Mouse (Mus musculus) C2C12 (cell line): Measurements from ENCODE around the gene Slc17a6.

Experiments
- CEBPB ChIP-seq: IDR thresholded peaks from one replicate; pipeline ENCODE4 v1.6.1; 2011; ENCODE audit warnings: low read depth, mild to moderate bottlenecking, control low read depth, moderate library complexity
- CTCF ChIP-seq: IDR thresholded peaks from one replicate; pipeline ENCODE4 v1.5.1; 2011; ENCODE audit not compliant: control insufficient read depth, insufficient read depth, insufficient read length
- FOSL1 ChIP-seq: IDR thresholded peaks from one replicate; pipeline ENCODE4 v1.8.0; 2011; ENCODE audit warnings: mild to moderate bottlenecking, low read length; ENCODE audit not compliant: poor library complexity, insufficient read depth, severe bottlenecking
- MAX ChIP-seq: IDR thresholded peaks from one replicate; pipeline ENCODE4 v1.6.1; 2011; ENCODE audit warnings: mild to moderate bottlenecking, control low read depth
- MYOD1 ChIP-seq: IDR thresholded peaks from one replicate; pipeline ENCODE4 v1.6.1; 2011; ENCODE audit warnings: low read depth; ENCODE audit not compliant: control insufficient read depth, insufficient read length
- MYOG ChIP-seq: IDR thresholded peaks from one replicate; pipeline ENCODE4 v1.6.1; 2011; ENCODE audit not compliant: control insufficient read depth, insufficient read length; ENCODE audit errors: extremely low read depth
- USF1 ChIP-seq: IDR thresholded peaks from one replicate; pipeline ENCODE4 v1.6.1; 2011; ENCODE audit warnings: low read depth, mild to moderate bottlenecking, control low read depth, moderate library complexity

GRCm38 (mm10) chr7:51629206-51629605, 7.4 kb downstream of the Slc17a6 start:
- TF ChIP-seq CTCF (no peak), CEBPB (no peak), MAX (no peak), MYOG (no peak), FOSL1 (no peak), MYOD1 (no peak), USF1 (no peak)
